Mouse (Mus musculus) CD4-positive naive resting alpha-beta T cell, adult 57 days (primary cell): ENCODE measurements around the gene Gm281. TPM values are rescaled to one million over a fixed set of nuclear protein-coding genes. Genes with fewer than 3 reads are reported as not detected.

ENCODE experiments used
- total RNA-seq: library from RNA; stranded (reverse); gene quantifications from one replicate; pipeline ENCODE4 v1.2.4, GENCODE M21; 2023

Gene Gm281
- total RNA-seq = not detected

DNA sequence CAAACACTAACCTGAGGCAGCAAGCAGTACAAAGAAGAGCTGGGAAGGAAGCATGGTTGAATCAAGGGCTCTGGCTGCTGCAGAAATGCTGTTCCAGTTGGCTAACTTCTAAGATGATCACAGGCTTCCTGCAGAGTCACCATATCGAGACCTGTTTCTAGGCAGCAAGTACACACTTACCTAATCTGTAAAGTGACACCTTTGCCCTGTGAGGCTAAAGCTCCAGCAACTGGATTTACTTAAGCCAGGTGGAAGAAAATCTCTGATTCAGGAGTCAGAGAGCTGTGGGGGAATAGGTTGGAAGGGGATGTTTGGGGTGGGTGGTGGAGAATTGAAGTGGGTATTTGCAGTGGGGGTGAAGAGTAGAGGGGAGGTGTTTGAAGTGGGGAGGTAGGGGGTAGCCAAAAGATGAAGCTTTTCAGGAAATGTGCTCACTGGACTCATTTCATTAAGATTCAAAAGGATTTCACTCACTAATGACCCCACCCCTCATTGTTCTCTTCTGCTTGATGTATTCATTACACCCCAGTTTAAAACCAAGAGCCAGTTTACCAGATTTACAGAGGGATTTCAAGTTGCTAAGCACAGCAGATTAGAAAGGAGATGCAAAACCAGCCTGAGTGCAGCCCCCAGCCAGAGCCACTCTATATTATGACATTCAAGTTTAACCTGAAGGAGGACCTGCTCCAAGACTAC, at the start of gene Gm281:
Gene Gm281 (minus strand): TSS at position 92 of the 696 bp plus-strand sequence.

DNA sequence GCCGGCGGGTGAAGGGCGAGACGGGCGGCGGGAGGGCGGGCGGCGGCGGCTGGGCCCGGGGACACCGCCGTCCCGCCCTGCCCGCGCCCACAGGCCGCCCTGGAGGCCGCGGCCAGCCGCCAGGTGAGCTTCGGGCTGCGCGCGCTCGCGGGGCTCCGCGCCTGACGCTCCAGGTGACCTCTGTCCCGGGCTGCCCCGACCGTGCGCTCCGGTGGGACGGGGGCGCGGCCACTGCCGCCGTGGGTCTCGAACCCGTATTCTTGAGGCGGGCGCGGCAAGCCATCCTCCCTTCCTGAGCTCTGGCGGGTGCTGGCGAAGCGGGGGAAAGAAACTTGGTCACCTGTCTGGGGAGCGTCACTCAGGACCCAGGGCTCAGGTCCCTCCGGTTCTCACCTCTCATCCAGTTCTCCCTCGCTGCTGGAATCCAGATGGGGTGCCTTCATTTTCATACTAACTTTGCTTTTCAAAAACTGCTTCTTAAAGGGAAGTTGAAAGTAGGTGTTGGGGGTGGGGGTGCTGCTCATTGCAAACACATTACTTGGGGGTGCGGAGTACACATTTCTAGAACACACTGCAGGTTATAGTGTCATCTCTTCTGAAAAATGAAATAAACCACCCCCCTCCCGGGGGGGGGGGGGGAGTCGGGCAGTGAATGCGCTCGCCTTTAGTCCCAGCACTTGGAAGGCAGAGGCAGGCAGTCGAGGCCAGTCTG, 47.3 kb upstream of the Gm281 start, which contains the start of the genes Atxn7 and Thoc7:
Gene Atxn7 (plus strand): TSS at position 40 of the 712 bp plus-strand sequence.
Gene Thoc7 (minus strand): TSS at position 452 of the 712 bp plus-strand sequence.

Other genes starting within 250 kb of the Gm281 start
- gene Sntn, start 243.6 kb downstream of the Gm281 start, total RNA-seq = not detected
- 93.8 TPM for gene Atxn7, start 47.0 kb upstream of the Gm281 start, total RNA-seq
- gene Thoc7, start 47.4 kb upstream of the Gm281 start, total RNA-seq = 80.8 TPM
- 94.8 TPM for gene Psmd6, start 206.5 kb upstream of the Gm281 start, total RNA-seq